Mouse (Mus musculus): ENCODE data around the gene Hist2h3c1.

- TF ChIP-seq POLR2A (IDR thresholded peaks at IDR 0.05; ENCODE audit: control insufficient read depth, extremely low read depth, insufficient read depth, low read length, poor library complexity), result peak; percentile 44; the same call in 1 of the 2 replicates
- 0 out of 2 replicates have a peak, but pooled peaks have one; percentile 24 for TF ChIP-seq CTCF (IDR thresholded peaks at IDR 0.05; ENCODE audit: borderline replicate concordance, control insufficient read depth, extremely low read depth, insufficient read depth, low read length, poor library complexity)
These were observed 22.4 kb downstream of the Hist2h3c1 start for GRCm38 (mm10) chr3:96268776-96269378.

Measured in thymus, adult 2 months (tissue).